Mouse (Mus musculus) stomach, embryonic 15.5 days (tissue): ENCODE measurements around the gene Pigv. TPM values are rescaled to one million over a fixed set of nuclear protein-coding genes. Genes with fewer than 3 reads are reported as not detected.

Experiments
- ATAC-seq: fragments of 200-750 bp; cut with Nextera tagmentation; 2 replicates; pipeline ENCODE4 v1.8.0; 2017; ENCODE audit warnings: low read depth, moderate number of reproducible peaks, moderate TSS enrichment; ENCODE audit not compliant: insufficient read depth, low FRiP score
- H3K27ac ChIP-seq: fragments of 300-500 bp; sonication (generic); 2 replicates; pipeline ENCODE4 v1.5.1; 2015; ENCODE audit warnings: mild to moderate bottlenecking, inconsistent platforms
- H3K27me3 ChIP-seq: fragments of 300-500 bp; sonication (generic); replicated peaks from 2 replicates; pipeline ENCODE4 v1.6.1; 2015; ENCODE audit warnings: inconsistent platforms
- H3K36me3 ChIP-seq: fragments of 300-500 bp; sonication (generic); 2 replicates; pipeline ENCODE4 v1.6.1; 2015; ENCODE audit warnings: inconsistent platforms
- H3K4me1 ChIP-seq: fragments of 300-500 bp; sonication (generic); 2 replicates; pipeline ENCODE4 v1.6.1; 2015; ENCODE audit warnings: inconsistent platforms
- H3K4me2 ChIP-seq: fragments of 300-500 bp; sonication (generic); 2 replicates; pipeline ENCODE4 v1.6.1; 2015; ENCODE audit warnings: mild to moderate bottlenecking, inconsistent platforms
- H3K4me3 ChIP-seq: fragments of 300-500 bp; sonication (generic); replicated peaks from 2 replicates; pipeline ENCODE4 v1.5.1; 2015; ENCODE audit warnings: inconsistent platforms
- H3K9ac ChIP-seq: fragments of 300-500 bp; sonication (generic); 2 replicates; pipeline ENCODE4 v1.6.1; 2015; ENCODE audit warnings: inconsistent platforms
- H3K9me3 ChIP-seq: fragments of 300-500 bp; sonication (generic); 2 replicates; pipeline ENCODE4 v1.6.1; 2016; ENCODE audit warnings: inconsistent platforms
- WGBS: fragments of 180-500 bp; shearing (Covaris S2); methylation state at CpG from one replicate; pipeline ENCODE4 v1.1.7; 2015; 5-methylcytosine and 5-hydroxymethylcytosine counted together
- polyA plus RNA-seq: library from polyadenylated mRNA; unstranded; fragments of >200 nt; fragmentation: Nextera tagmentation; extraction: Ambion mirVana; gene quantifications from 2 replicates; pipeline ENCODE4 v1.2.1, GENCODE M21; 2015

The Pigv gene
- polyA plus RNA-seq, 1 experiment from 2014 or later = 14.7 TPM

- Histone ChIP-seq H3K4me2 (no peak overlapping the region), H3K4me1 (no peaks in the 10 kb centered on the region), H3K36me3 (peaks cover 8% of the 10 kb centered on the region), H3K9me3 (no peaks in the 10 kb centered on the region), H3K27me3 (no peaks in the 10 kb centered on the region), H3K4me3 (no peak overlapping the region), H3K9ac (no peak overlapping the region), H3K27ac (no peak overlapping the region)
- ATAC-seq = no peak
- WGBS = 77% methylated on average over 10 of the region's 11 CpGs
These were observed 50.2 kb downstream of the Pigv start for GRCm38 (mm10) chr4:133622161-133622695.

GRCm38 (mm10) chr4:133620668-133621067 is 51.8 kb downstream of the Pigv start:
- no peaks in the 10 kb centered on the region for H3K27me3 ChIP-seq
- no peak overlapping the region for H3K4me3 ChIP-seq
- H3K9me3 ChIP-seq = no peaks in the 10 kb centered on the region
- no peaks in the 10 kb centered on the region for H3K4me1 ChIP-seq
- H3K27ac ChIP-seq = no peak overlapping the region
- no peak overlapping the region for H3K9ac ChIP-seq
- ATAC-seq = no peak
- H3K4me2 ChIP-seq = no peak overlapping the region
- 86% methylated on average over 8 of the region's 8 CpGs for WGBS
- H3K36me3 ChIP-seq = peaks cover 8% of the 10 kb centered on the region

DNA sequence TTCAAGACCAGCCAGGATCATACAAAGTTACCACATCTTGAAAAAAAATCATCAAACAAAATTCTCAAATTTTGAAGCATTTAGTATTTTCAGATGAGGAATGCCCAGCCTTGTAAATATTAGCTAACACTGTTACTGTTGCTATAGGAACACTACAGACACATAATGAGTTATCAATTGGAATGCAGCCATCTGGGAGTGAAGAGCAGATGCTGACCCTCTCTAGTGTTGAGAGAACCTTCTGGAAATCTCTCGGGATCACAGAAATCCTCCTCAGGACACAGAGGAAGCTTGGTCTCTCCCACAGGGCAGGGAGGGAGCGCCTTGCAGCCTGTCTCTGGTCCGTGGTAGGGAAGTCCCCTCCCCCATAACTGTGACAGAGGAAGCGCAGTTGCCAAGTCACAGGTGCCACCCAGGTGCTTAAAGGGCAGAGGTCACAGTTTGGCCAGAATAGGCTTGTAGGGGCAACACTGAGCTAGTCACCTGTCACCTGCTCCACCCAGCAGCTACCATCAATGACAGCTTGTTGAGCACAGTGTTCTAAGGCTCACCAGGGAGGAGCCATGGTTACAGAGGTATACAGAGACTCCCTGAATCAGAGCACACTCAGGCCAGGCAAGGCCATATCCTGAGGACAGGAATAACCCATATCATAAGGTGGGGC is 52.8 kb downstream of the Pigv start:
- ATAC-seq = no peak
- H3K36me3 ChIP-seq = peaks cover 8% of the 10 kb centered on the region
- no peaks in the 10 kb centered on the region for H3K4me1 ChIP-seq
- WGBS = 57% methylated on average over 4 of the region's 4 CpGs
- H3K27me3 ChIP-seq = no peaks in the 10 kb centered on the region
- no peak overlapping the region for H3K4me2 ChIP-seq
- no peaks in the 10 kb centered on the region for H3K9me3 ChIP-seq
- H3K27ac ChIP-seq = no peak overlapping the region
- H3K4me3 ChIP-seq = no peak overlapping the region
- no peak overlapping the region for H3K9ac ChIP-seq

DNA sequence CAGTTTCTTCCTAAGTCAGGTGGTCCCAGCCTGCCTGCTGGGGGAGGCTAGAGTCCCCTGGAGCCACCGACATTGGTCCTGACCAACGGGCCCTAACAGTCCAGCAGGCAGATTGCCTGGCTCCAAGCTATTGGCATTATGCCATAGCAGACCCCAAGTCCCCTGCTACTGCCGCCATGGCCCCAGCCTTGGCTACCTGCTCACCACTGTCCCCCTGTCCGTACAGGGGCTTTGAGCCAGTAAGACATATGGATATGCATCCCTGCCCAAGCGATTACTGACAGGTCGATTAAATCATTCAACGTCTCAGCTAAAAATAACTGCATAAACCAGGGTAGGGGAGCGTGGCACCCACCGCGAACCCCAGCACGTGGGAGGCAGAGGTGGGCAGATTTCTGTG is 54.5 kb downstream of the Pigv start:
- Histone ChIP-seq H3K36me3 (peaks cover 4% of the 10 kb centered on the region), H3K9me3 (no peaks in the 10 kb centered on the region), H3K4me2 (no peak overlapping the region), H3K27me3 (no peaks in the 10 kb centered on the region), H3K4me1 (no peaks in the 10 kb centered on the region), H3K9ac (no peak overlapping the region), H3K27ac (no peak overlapping the region), H3K4me3 (no peak overlapping the region)
- WGBS = 94% methylated on average over 11 of the region's 11 CpGs
- ATAC-seq = no peak

- no peak overlapping the region for H3K27ac ChIP-seq
- H3K4me1 ChIP-seq = no peaks in the 10 kb centered on the region
- WGBS = 83% methylated on average over 10 of the region's 10 CpGs
- no peaks in the 10 kb centered on the region for H3K27me3 ChIP-seq
- no peak overlapping the region for H3K4me3 ChIP-seq
- no peaks in the 10 kb centered on the region for H3K9me3 ChIP-seq
- no peak for ATAC-seq
- H3K36me3 ChIP-seq = peaks cover 13% of the 10 kb centered on the region
- H3K9ac ChIP-seq = no peak overlapping the region
- H3K4me2 ChIP-seq = no peak overlapping the region
These were observed 57.0 kb downstream of the Pigv start for GRCm38 (mm10) chr4:133615416-133615815.

GRCm38 (mm10) chr4:133614274-133614761 is 58.1 kb downstream of the Pigv start:
- Histone ChIP-seq H3K4me1 (no peaks in the 10 kb centered on the region), H3K36me3 (peaks cover 13% of the 10 kb centered on the region), H3K27me3 (no peaks in the 10 kb centered on the region), H3K27ac (no peak overlapping the region), H3K4me3 (no peak overlapping the region), H3K9ac (no peak overlapping the region), H3K9me3 (no peaks in the 10 kb centered on the region), H3K4me2 (no peak overlapping the region)
- ATAC-seq = no peak
- 83% methylated on average over 8 of the region's 8 CpGs for WGBS

GRCm38 (mm10) chr4:133613867-133614266 is 58.6 kb downstream of the Pigv start:
- no peak for ATAC-seq
- WGBS = 80% methylated on average over 4 of the region's 4 CpGs
- Histone ChIP-seq H3K4me3 (no peak overlapping the region), H3K4me2 (no peak overlapping the region), H3K9ac (no peak overlapping the region), H3K9me3 (no peaks in the 10 kb centered on the region), H3K4me1 (no peaks in the 10 kb centered on the region), H3K27ac (no peak overlapping the region), H3K36me3 (peaks cover 13% of the 10 kb centered on the region), H3K27me3 (no peaks in the 10 kb centered on the region)

DNA sequence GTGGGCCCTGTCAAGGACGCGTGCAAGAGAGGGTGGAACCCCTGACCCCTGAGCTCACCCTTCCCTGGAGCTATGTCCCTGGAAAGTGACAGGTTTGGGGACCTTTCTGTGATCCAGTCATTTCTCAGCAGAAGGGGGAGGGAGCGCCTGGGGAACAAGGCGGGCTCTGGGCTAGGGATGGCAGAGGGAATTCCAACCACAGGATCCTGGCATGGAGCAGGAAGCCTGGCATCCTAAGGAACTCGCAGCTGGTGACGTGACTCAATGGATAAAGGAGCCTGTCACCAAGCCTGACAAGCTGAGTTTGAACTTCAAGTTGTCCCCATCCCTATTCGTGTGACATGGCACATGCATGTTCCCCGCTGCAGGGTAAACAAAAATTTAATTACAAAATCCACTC is 59.4 kb downstream of the Pigv start:
- no peak for ATAC-seq
- H3K36me3 ChIP-seq = peaks cover 19% of the 10 kb centered on the region
- no peak overlapping the region for H3K9ac ChIP-seq
- no peak overlapping the region for H3K4me3 ChIP-seq
- WGBS = 91% methylated on average over 8 of the region's 8 CpGs
- no peak overlapping the region for H3K4me2 ChIP-seq
- no peaks in the 10 kb centered on the region for H3K4me1 ChIP-seq
- H3K27me3 ChIP-seq = no peaks in the 10 kb centered on the region
- no peaks in the 10 kb centered on the region for H3K9me3 ChIP-seq
- H3K27ac ChIP-seq = no peak overlapping the region

- Histone ChIP-seq H3K36me3 (peaks cover 19% of the 10 kb centered on the region), H3K4me2 (no peak overlapping the region), H3K9ac (no peak overlapping the region), H3K4me3 (no peak overlapping the region), H3K4me1 (no peaks in the 10 kb centered on the region), H3K27ac (no peak overlapping the region), H3K9me3 (no peaks in the 10 kb centered on the region), H3K27me3 (no peaks in the 10 kb centered on the region)
- WGBS = 97% methylated on average over 7 of the region's 7 CpGs
- no peak for ATAC-seq
These were observed 60.0 kb downstream of the Pigv start for GRCm38 (mm10) chr4:133612416-133612815.

DNA sequence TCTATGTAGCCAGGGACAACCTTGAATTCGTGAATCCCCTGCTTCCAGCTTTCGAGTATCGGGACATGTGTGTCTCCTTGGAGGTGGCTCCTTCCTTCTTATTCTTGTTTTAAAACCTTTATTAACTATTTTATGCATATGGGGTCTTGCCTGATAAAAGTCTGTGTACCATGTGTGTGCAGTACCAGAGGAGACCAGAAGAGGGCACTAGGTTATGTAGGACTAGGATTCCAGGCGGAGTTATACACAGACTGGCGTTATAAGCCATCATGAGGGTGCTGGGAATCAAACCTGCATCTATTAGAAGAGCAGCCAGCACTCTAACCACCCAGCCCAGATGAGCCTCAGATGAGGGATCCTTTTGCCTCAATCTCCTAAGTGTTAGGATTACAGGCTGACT is 60.6 kb downstream of the Pigv start:
- Histone ChIP-seq H3K9ac (no peak overlapping the region), H3K4me2 (no peak overlapping the region), H3K4me1 (peaks cover 3% of the 10 kb centered on the region; the same call in 1 of the 2 replicates), H3K27ac (no peak overlapping the region), H3K27me3 (no peaks in the 10 kb centered on the region), H3K9me3 (no peaks in the 10 kb centered on the region), H3K4me3 (no peak overlapping the region), H3K36me3 (peaks cover 19% of the 10 kb centered on the region)
- ATAC-seq = no peak
- 98% methylated on average over 5 of the region's 5 CpGs for WGBS
